Mouse (Mus musculus): Measurements from ENCODE around the gene Zbtb22.
"Not testable (repeated sequence)": the region's sequence is repeated elsewhere in the genome, so short reads cannot be mapped to it uniquely, and the experiment has no call there.

Zbtb22 gene

GRCm38 (mm10) chr17:33941381-33941780 lies 25.7 kb downstream of the Zbtb22 start:
- DNase-seq (ENCODE audit: extremely low spot score): no peak

- DNase-seq (ENCODE audit: extremely low spot score): no peak
These were observed 27.8 kb downstream of the Zbtb22 start for GRCm38 (mm10) chr17:33943454-33943853.

GRCm38 (mm10) chr17:33947430-33948089 lies 31.9 kb downstream of the Zbtb22 start:
- no peak for DNase-seq (ENCODE audit: extremely low spot score)

- DNase-seq (ENCODE audit: extremely low spot score): no peak
These were observed 32.6 kb downstream of the Zbtb22 start for GRCm38 (mm10) chr17:33948090-33948904.

GRCm38 (mm10) chr17:33948905-33949537 lies 33.3 kb downstream of the Zbtb22 start:
- no peak for DNase-seq (ENCODE audit: extremely low spot score)

GRCm38 (mm10) chr17:33950131-33950625 lies 34.5 kb downstream of the Zbtb22 start:
- DNase-seq (ENCODE audit: extremely low spot score): no peak

- peak; percentile 93 for DNase-seq (ENCODE audit: extremely low spot score)
These were observed 35.6 kb downstream of the Zbtb22 start, which contains the start of gene B3galt4 for GRCm38 (mm10) chr17:33951021-33951946. B3galt4 (minus strand) TSS chr17:33951488.

GRCm38 (mm10) chr17:33952015-33952414 lies 36.3 kb downstream of the Zbtb22 start:
- not testable (repeated sequence) for DNase-seq (ENCODE audit: extremely low spot score)

- no peak for DNase-seq (ENCODE audit: extremely low spot score)
These were observed 37.2 kb downstream of the Zbtb22 start for GRCm38 (mm10) chr17:33952879-33953278.

- no peak for DNase-seq (ENCODE audit: extremely low spot score)
These were observed 37.6 kb downstream of the Zbtb22 start for GRCm38 (mm10) chr17:33953310-33953709.

- DNase-seq (ENCODE audit: extremely low spot score): no peak
These were observed 38.4 kb downstream of the Zbtb22 start for GRCm38 (mm10) chr17:33953961-33954565.

GRCm38 (mm10) chr17:33954646-33955554 lies 39.2 kb downstream of the Zbtb22 start:
- DNase-seq (ENCODE audit: extremely low spot score): no peak

GRCm38 (mm10) chr17:33955555-33956214 lies 40.0 kb downstream of the Zbtb22 start, which contains the start of the genes Vps52 and Rps18:
Vps52 (plus strand) TSS chr17:33955812.
Rps18 (minus strand) TSS chr17:33956001.
- DNase-seq (ENCODE audit: extremely low spot score): peak; percentile 97

GRCm38 (mm10) chr17:33956336-33956735 lies 40.6 kb downstream of the Zbtb22 start:
- DNase-seq (ENCODE audit: extremely low spot score): no peak

- DNase-seq (ENCODE audit: extremely low spot score): no peak
These were observed 41.8 kb downstream of the Zbtb22 start for GRCm38 (mm10) chr17:33957493-33957892.

GRCm38 (mm10) chr17:33958451-33958850 lies 42.7 kb downstream of the Zbtb22 start:
- no peak for DNase-seq (ENCODE audit: extremely low spot score)

- no peak for DNase-seq (ENCODE audit: extremely low spot score)
These were observed 43.4 kb downstream of the Zbtb22 start for GRCm38 (mm10) chr17:33959135-33959534.

GRCm38 (mm10) chr17:33959948-33960347 lies 44.2 kb downstream of the Zbtb22 start:
- DNase-seq (ENCODE audit: extremely low spot score): no peak

GRCm38 (mm10) chr17:33962876-33963275 lies 47.2 kb downstream of the Zbtb22 start:
- no peak for DNase-seq (ENCODE audit: extremely low spot score)

Data from embryo, embryonic 9.5 days (tissue).